Mouse (Mus musculus) midbrain, embryonic 10.5 days (tissue): Measurements from ENCODE around the gene Atp13a3. TPM values are rescaled to one million over a fixed set of nuclear protein-coding genes. Genes with fewer than 3 reads are reported as not detected.

Experiments
- polyA plus RNA-seq: library from polyadenylated mRNA; unstranded; fragments of >200 nt; fragmentation: Nextera tagmentation; extraction: Ambion mirVana; gene quantifications from 2 replicates; pipeline ENCODE4 v1.2.1, GENCODE M21; 2016

Gene Atp13a3
- polyA plus RNA-seq, 1 experiment from 2014 or later = 7.8 TPM

Other genes with a start within 250 kb of the Atp13a3 start
- gene Cpn2, start 138.5 kb downstream of the Atp13a3 start, polyA plus RNA-seq = not detected in 2 replicates
- gene Lrrc15, start 122.7 kb downstream of the Atp13a3 start, polyA plus RNA-seq = 0.38 and 0.52 TPM in 2 replicates
- 1.5 and 1.9 TPM in 2 replicates for gene Gp5, start 95.2 kb downstream of the Atp13a3 start, polyA plus RNA-seq
- gene Tmem44, start 144.9 kb upstream of the Atp13a3 start, polyA plus RNA-seq = 21.6 and 33.2 TPM in 2 replicates
- gene Lsg1, start 181.6 kb upstream of the Atp13a3 start, polyA plus RNA-seq = 82.3 and 86.2 TPM in 2 replicates
- 11.4 TPM in 2 replicates for gene Fam43a, start 193.7 kb upstream of the Atp13a3 start, polyA plus RNA-seq